Mouse (Mus musculus) CH12.LX (cell line): ENCODE results near the gene Me1.

ENCODE experiments used
- CTCF ChIP-seq, 2 experiments: IDR thresholded peaks in 1 of 2; conservative IDR thresholded peaks in 1 of 2; 2 replicates each; pipeline ENCODE4 v1.5.1; 2011 to 2012; ENCODE audit warnings: low read depth in 2 of 2, low read length in 2 of 2, improper control_type of control experiment in 1 of 2, inconsistent platforms in 1 of 2, mild to moderate bottlenecking in 1 of 2, moderate library complexity in 1 of 2
- ELF1 ChIP-seq: IDR thresholded peaks from 2 replicates; pipeline ENCODE4 v1.6.1; 2014; ENCODE audit warnings: low read depth, mild to moderate bottlenecking, inconsistent platforms, low read length, improper control_type of control experiment
- POLR2A ChIP-seq: IDR thresholded peaks from 2 replicates; pipeline ENCODE4 v1.6.1; 2011; ENCODE audit warnings: low read depth, mild to moderate bottlenecking, improper control_type of control experiment, low read length
- USF1 ChIP-seq: IDR thresholded peaks from 2 replicates; pipeline ENCODE4 v1.6.1; 2014; ENCODE audit warnings: low read depth, mild to moderate bottlenecking, inconsistent platforms, low read length, improper control_type of control experiment

DNA sequence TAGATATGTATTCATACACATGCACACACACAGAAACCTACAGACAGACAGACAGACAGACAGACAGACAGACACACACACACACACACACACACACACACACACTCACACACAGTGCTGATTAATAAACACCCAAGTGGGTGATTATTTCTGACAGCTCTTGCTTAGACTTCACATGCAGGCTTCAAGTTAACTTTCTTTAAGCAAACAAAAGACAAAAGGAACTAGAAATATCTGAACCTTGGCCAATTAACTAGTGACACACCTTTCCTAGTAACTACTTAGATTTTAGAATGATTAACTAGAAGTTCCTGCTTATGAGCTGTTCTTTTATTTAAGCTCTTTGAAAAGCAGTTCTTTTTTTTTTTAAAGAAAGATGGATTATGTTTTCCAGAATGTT, 38.6 kb upstream of the Me1 start:
- TF ChIP-seq USF1 (no peak), POLR2A (no peak), ELF1 (no peak), CTCF (conservative IDR thresholded peaks at IDR 0.05 in 1 of 2, IDR thresholded peaks at IDR 0.05 in 1 of 2; ENCODE audit: low read depth in 2 of 2, low read length in 2 of 2) (no peak)
